Mouse (Mus musculus) lung, embryonic 16.5 days (tissue): ENCODE measurements around the gene Extl2. TPM values are rescaled to one million over a fixed set of nuclear protein-coding genes. Genes with fewer than 3 reads are reported as not detected.

Experiments used
- ATAC-seq: fragments of 200-750 bp; cut with Nextera tagmentation; 2 replicates; pipeline ENCODE4 v1.8.0; 2017; ENCODE audit warnings: low read depth, mild to moderate bottlenecking, moderate library complexity
- H3K27ac ChIP-seq: fragments of 300-500 bp; sonication (generic); 2 replicates; pipeline ENCODE4 v1.5.1; 2014; ENCODE audit warnings: mild to moderate bottlenecking, control low read depth, low read length
- H3K27me3 ChIP-seq: fragments of 300-500 bp; sonication (generic); 2 replicates; pipeline ENCODE4 v1.6.1; 2014; ENCODE audit warnings: low read depth, low read length, mixed read lengths; ENCODE audit not compliant: control insufficient read depth, insufficient read depth
- H3K36me3 ChIP-seq: fragments of 300-500 bp; sonication (generic); 2 replicates; pipeline ENCODE4 v1.6.1; 2014; ENCODE audit warnings: low read length; ENCODE audit not compliant: control insufficient read depth, insufficient read depth
- H3K4me1 ChIP-seq: fragments of 300-500 bp; sonication (generic); replicated peaks from 2 replicates; pipeline ENCODE4 v1.6.1; 2014; ENCODE audit warnings: low read length, mixed read lengths; ENCODE audit not compliant: control insufficient read depth, insufficient read depth
- H3K4me2 ChIP-seq: fragments of 300-500 bp; sonication (generic); 2 replicates; pipeline ENCODE4 v1.6.1; 2014; ENCODE audit warnings: low read depth, low read length, control low read depth
- H3K4me3 ChIP-seq: fragments of 300-500 bp; sonication (generic); 2 replicates; pipeline ENCODE4 v1.5.1; 2014; ENCODE audit warnings: mild to moderate bottlenecking, low read length, control low read depth
- H3K9ac ChIP-seq: fragments of 300-500 bp; sonication (generic); 2 replicates; pipeline ENCODE4 v1.6.1; 2014; ENCODE audit warnings: low read length, control low read depth
- H3K9me3 ChIP-seq: fragments of 300-500 bp; sonication (generic); 2 replicates; pipeline ENCODE4 v1.6.1; 2016; ENCODE audit warnings: low read length; ENCODE audit not compliant: control insufficient read depth
- WGBS: fragments of 180-500 bp; shearing (Covaris S2); extraction: QIAGEN DNeasy Blood & Tissue Kit; methylation state at CpG from one replicate; pipeline ENCODE4 v1.1.7; 2014; 5-methylcytosine and 5-hydroxymethylcytosine counted together
- polyA plus RNA-seq: library from polyadenylated mRNA; unstranded; fragments of >200 nt; fragmentation: Nextera tagmentation; extraction: Ambion mirVana; gene quantifications from 2 replicates; pipeline ENCODE4 v1.2.1, GENCODE M21; 2015

Extl2 gene
- polyA plus RNA-seq, 1 experiment from 2014 or later = 16.9 TPM

DNA sequence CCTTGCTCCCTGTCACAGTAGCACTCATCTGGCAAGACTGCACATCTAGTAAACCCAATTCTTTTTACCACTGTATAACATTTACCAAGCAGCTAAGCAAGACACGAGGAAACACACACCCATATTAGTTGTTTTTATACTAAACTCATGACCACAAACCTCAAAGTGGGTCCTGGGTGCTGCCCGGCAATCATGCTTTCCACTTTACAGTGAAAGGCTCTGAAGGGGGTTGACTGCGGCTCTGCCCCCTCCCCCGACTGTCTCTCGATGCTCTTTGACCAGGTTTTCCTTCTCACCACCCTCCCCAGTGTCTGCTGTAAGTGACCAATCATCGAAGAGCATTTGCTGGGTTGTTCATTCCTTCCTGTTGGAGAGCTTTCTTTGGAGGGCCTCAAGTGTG lies 33.0 kb upstream of the Extl2 start:
- peaks cover 21% of the 10 kb centered on the region for H3K36me3 ChIP-seq
- H3K4me2 ChIP-seq = no peak overlapping the region
- H3K27me3 ChIP-seq = no peaks in the 10 kb centered on the region
- H3K27ac ChIP-seq = no peak overlapping the region
- 86% methylated on average over 6 of the region's 6 CpGs for WGBS
- H3K4me3 ChIP-seq = no peak overlapping the region
- no peak for ATAC-seq
- H3K9me3 ChIP-seq = no peaks in the 10 kb centered on the region
- no peak overlapping the region for H3K9ac ChIP-seq
- no peaks in the 10 kb centered on the region for H3K4me1 ChIP-seq

DNA sequence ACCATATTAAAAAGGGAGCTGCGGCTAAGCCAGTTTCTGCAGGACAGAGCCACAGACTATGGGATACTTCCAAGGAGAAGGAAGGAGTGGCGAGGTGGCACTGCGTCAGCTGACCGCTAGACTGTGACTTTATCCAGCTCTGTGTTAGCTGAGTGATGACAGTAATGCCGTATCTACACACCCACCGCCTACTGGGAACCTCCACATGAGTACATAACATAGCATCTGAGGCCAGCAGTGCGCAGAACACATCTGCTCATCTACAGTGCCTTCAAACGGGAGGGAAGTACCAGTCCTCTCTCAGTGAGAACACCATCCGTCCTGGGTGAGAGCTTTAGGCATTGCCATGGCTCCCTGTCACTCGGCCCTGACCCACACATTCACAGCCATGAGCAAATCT lies 32.3 kb upstream of the Extl2 start:
- Histone ChIP-seq H3K4me1 (no peaks in the 10 kb centered on the region), H3K9ac (no peak overlapping the region), H3K4me2 (no peak overlapping the region), H3K9me3 (no peaks in the 10 kb centered on the region), H3K4me3 (no peak overlapping the region), H3K27ac (no peak overlapping the region), H3K36me3 (peaks cover 19% of the 10 kb centered on the region), H3K27me3 (no peaks in the 10 kb centered on the region)
- no peak for ATAC-seq
- 94% methylated on average over 10 of the region's 10 CpGs for WGBS

DNA sequence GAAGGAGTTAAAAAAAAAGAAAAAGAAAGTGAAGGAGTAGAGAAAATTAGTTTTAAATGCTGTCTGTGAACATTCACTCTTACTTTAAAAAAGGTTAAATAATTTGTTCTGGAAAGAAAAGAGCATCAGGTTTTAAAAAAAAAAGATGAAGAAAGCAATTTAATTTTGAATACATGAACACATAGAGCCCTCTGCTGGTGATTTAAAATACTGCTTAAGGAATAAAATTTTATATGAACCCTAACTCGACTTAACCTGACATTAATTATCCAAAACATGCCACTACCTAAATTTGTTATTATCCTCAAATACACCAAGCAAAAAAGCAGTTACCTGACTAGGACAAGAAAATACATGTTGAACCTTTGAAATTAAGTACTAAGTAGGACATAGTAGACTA lies 28.3 kb upstream of the Extl2 start:
- Histone ChIP-seq H3K9me3 (no peaks in the 10 kb centered on the region), H3K27ac (no peak overlapping the region), H3K27me3 (no peaks in the 10 kb centered on the region), H3K36me3 (peaks cover 20% of the 10 kb centered on the region), H3K9ac (no peak overlapping the region), H3K4me1 (no peaks in the 10 kb centered on the region), H3K4me2 (no peak overlapping the region), H3K4me3 (no peak overlapping the region)
- 7% methylated on average over 1 of the region's 1 CpGs for WGBS
- ATAC-seq = no peak

DNA sequence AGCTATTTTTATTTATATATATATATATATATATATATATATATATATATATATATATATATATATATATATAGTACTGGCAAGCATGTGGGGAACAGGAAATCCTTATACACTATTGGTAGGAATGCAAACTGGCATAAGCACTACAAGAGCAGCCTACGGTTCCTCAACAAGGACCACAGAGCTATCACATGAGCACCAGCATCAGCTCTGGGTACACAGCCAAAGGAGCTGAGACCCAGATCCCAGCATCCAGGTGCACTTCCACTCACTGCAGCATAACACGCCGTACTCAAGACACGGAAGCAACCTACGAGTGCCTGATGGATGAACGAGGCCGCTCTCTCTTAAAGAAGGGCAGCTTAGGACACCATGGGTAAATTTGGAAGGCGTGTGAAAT lies 24.0 kb upstream of the Extl2 start:
- WGBS = 93% methylated on average over 8 of the region's 8 CpGs
- no peaks in the 10 kb centered on the region for H3K27me3 ChIP-seq
- no peak overlapping the region for H3K9ac ChIP-seq
- no peak for ATAC-seq
- no peak overlapping the region for H3K4me2 ChIP-seq
- H3K4me1 ChIP-seq = no peaks in the 10 kb centered on the region
- peaks cover 20% of the 10 kb centered on the region for H3K36me3 ChIP-seq
- H3K4me3 ChIP-seq = no peak overlapping the region
- no peaks in the 10 kb centered on the region for H3K9me3 ChIP-seq
- H3K27ac ChIP-seq = no peak overlapping the region

DNA sequence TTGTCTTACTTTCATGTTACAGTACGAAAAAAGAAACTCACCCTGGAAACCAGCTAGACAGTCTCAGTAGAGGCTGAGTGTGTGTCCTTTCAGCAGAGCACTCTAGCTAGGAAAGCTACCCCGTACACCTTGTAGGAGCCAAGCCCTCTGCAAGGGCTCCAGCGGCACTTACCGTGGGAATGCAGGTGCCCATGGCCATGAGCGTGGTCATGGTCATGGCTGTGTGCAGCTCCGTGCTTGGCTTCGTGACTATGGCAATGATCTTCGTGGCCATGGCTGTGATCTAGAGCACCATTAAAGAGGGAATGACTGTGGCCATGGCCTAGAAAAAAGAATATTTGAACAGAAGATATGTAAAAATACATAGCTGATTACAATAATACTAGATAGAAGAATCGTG lies 22.6 kb upstream of the Extl2 start:
- ATAC-seq = no peak
- H3K36me3 ChIP-seq = peaks cover 20% of the 10 kb centered on the region
- H3K9ac ChIP-seq = no peak overlapping the region
- H3K9me3 ChIP-seq = no peaks in the 10 kb centered on the region
- no peak overlapping the region for H3K27ac ChIP-seq
- H3K4me3 ChIP-seq = no peak overlapping the region
- no peaks in the 10 kb centered on the region for H3K4me1 ChIP-seq
- H3K27me3 ChIP-seq = no peaks in the 10 kb centered on the region
- 93% methylated on average over 9 of the region's 9 CpGs for WGBS
- H3K4me2 ChIP-seq = no peak overlapping the region

DNA sequence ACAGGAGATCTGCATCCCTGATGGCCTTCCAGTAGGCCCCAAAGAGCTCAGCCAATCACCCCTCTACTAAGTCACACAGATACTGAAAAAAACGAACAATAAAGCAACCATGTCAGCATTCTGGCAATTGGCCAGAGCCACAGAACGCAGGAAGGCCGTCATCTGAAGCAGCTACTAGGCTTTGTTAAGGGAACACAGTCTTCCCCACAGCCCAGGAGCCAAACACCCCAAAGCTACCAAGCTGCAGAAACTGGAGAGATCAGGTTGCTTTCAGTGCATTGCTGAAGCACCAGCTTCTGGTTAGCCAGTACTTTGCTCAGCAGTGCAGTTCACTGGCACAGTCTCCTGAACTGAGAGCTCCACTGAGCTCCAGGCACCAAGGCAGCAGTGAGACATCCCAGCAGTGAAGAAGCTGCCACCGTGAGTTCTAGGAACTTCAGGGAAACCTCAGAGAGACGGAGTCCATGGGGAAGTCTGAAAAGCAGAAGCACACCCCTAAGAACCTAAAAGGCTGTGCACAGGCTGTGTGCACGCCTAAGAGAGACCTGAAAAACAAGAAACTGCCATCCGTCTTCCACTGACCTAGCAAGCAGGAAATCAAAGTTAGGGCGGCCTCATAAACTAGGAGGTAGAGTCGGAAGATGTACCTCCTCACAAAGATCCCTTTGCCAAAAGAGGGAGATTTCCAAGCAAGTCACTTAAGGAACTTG lies 21.9 kb upstream of the Extl2 start:
- H3K9me3 ChIP-seq = no peaks in the 10 kb centered on the region
- 65% methylated on average over 9 of the region's 9 CpGs for WGBS
- no peaks in the 10 kb centered on the region for H3K4me1 ChIP-seq
- no peak overlapping the region for H3K4me2 ChIP-seq
- no peak overlapping the region for H3K27ac ChIP-seq
- H3K4me3 ChIP-seq = no peak overlapping the region
- H3K36me3 ChIP-seq = peaks cover 27% of the 10 kb centered on the region
- no peak overlapping the region; the same call in 1 of the 2 replicates for H3K9ac ChIP-seq
- no peaks in the 10 kb centered on the region for H3K27me3 ChIP-seq
- no peak for ATAC-seq

DNA sequence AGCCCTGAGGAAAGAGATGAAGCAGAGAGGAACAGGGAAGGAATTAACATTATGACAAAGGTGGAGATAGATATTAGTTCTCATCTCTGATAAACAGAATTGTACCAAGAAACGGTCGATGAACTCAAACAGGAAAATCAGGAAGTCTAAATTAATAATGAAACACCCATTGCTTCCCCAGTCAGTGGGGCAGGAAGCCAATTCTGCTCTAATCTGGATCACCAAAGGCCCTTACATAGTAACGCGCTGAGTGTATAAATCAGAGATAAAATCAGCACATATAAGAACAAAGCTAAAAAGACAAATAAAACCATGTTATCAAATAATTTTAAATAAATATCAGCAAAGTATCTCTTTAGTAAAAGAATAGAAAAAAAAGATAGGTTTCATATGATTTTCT lies 15.2 kb upstream of the Extl2 start:
- no peak for ATAC-seq
- Histone ChIP-seq H3K27me3 (no peaks in the 10 kb centered on the region), H3K4me1 (0 out of 2 replicates have a peak, but pooled peaks cover 2% of the 10 kb centered on the region), H3K9me3 (no peaks in the 10 kb centered on the region), H3K9ac (no peak overlapping the region), H3K4me3 (no peak overlapping the region), H3K36me3 (peaks cover 13% of the 10 kb centered on the region), H3K4me2 (no peak overlapping the region), H3K27ac (no peak overlapping the region)
- WGBS = 51% methylated on average over 4 of the region's 4 CpGs

DNA sequence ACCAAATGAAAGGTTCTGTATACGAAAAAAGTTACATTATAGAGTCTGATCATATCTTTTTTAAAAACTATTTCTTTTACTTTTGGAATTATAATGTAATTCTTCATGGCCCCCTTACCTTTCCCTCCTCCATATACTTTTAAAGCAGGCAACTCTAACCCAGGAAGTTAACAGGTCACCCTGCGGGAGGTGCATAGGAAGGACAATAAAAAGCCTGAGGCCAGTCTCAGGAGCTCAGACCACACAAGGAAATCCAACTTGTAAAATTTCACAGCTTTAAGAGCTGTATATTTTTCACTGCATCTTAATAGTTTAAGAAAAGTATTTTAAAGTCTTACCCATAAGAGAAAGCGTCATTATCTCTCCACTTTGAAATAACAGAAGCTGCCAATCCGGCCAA lies 14.7 kb upstream of the Extl2 start:
- Histone ChIP-seq H3K9me3 (no peaks in the 10 kb centered on the region), H3K36me3 (peaks cover 13% of the 10 kb centered on the region), H3K4me3 (no peak overlapping the region), H3K4me1 (0 out of 2 replicates have a peak, but pooled peaks cover 2% of the 10 kb centered on the region), H3K27ac (no peak overlapping the region), H3K9ac (no peak overlapping the region), H3K4me2 (no peak overlapping the region), H3K27me3 (no peaks in the 10 kb centered on the region)
- WGBS = 82% methylated on average over 4 of the region's 4 CpGs
- ATAC-seq = no peak

DNA sequence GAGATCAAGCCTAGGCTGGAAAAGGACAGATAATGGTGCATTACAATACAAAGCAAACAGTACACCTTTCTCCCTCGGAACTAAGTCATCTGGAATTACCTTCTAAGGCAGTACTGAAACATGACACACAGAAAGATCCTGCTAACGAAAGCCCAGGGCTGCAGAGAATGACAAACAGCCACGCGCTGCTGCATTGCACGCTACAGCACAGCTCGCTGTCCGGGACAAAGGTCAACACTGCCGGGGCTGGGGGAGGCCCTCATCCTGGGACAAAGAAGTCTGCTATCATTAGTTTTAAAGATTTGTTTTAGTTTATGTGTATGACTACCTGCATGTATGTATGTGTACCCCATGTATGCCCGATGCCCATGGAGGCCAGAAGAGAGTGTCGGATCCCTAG lies 14.2 kb upstream of the Extl2 start:
- Histone ChIP-seq H3K9ac (no peak overlapping the region), H3K36me3 (peaks cover 16% of the 10 kb centered on the region), H3K4me3 (no peak overlapping the region), H3K27me3 (no peaks in the 10 kb centered on the region), H3K27ac (no peak overlapping the region), H3K9me3 (peaks cover 2% of the 10 kb centered on the region), H3K4me1 (0 out of 2 replicates have a peak, but pooled peaks cover 2% of the 10 kb centered on the region), H3K4me2 (no peak overlapping the region)
- WGBS = 76% methylated on average over 10 of the region's 10 CpGs
- no peak for ATAC-seq

DNA sequence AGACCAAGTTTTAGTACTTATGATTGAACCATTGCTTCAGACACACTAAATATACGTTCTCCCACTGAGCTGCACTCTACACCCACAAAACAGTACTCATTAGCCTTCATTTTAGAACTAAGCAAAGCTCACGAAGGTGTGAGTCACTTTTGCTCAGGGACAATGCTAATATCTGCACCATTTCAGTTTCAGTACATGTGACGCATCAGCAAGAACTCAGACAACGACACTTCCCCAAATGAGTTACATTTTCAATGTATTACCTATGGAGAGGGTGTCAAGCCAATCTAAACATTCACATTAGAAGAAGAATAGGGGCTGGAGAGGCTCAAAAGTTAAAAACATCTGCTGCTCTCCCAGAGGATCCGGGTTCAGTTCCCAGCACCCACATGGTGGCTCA lies 10.3 kb upstream of the Extl2 start:
- Histone ChIP-seq H3K9ac (no peak overlapping the region), H3K36me3 (peaks cover 24% of the 10 kb centered on the region), H3K4me2 (no peak overlapping the region), H3K4me1 (no peaks in the 10 kb centered on the region), H3K4me3 (no peak overlapping the region), H3K27me3 (no peaks in the 10 kb centered on the region), H3K9me3 (peaks cover 5% of the 10 kb centered on the region), H3K27ac (no peak overlapping the region)
- 83% methylated on average over 5 of the region's 5 CpGs for WGBS
- no peak for ATAC-seq
